Mouse (Mus musculus) testis, adult 2 months (tissue): Measurements from ENCODE around the gene Cfl1. TPM values are rescaled to one million over a fixed set of nuclear protein-coding genes. Genes with fewer than 3 reads are reported as not detected.

Experiments
- H3K27ac ChIP-seq: fragments of 200-500 bp; 2 replicates; pipeline ENCODE4 v1.5.1; 2012; ENCODE audit warnings: low read depth, low read length; ENCODE audit not compliant: control insufficient read depth, insufficient read depth
- H3K27me3 ChIP-seq: fragments of 200-500 bp; 2 replicates; pipeline ENCODE4 v1.6.1; 2012; ENCODE audit warnings: mild to moderate bottlenecking, low read length, moderate library complexity; ENCODE audit not compliant: control insufficient read depth, insufficient read depth
- H3K36me3 ChIP-seq: fragments of 200-500 bp; 2 replicates; pipeline ENCODE4 v1.6.1; 2012; ENCODE audit warnings: mild to moderate bottlenecking, low read length; ENCODE audit not compliant: control insufficient read depth, insufficient read depth
- H3K4me1 ChIP-seq: fragments of 200-500 bp; 2 replicates; pipeline ENCODE4 v1.6.1; 2012; ENCODE audit warnings: low read length; ENCODE audit not compliant: control insufficient read depth, insufficient read depth
- H3K4me3 ChIP-seq: fragments of 200-500 bp; 2 replicates; pipeline ENCODE4 v1.5.1; 2012; ENCODE audit warnings: low read depth, mild to moderate bottlenecking, low read length, moderate library complexity, mixed read lengths; ENCODE audit not compliant: control insufficient read depth
- CTCF ChIP-seq: fragments of 200-500 bp; IDR thresholded peaks from 2 replicates; pipeline ENCODE4 v1.5.1; 2012; ENCODE audit warnings: low read depth, mild to moderate bottlenecking, inconsistent platforms, low read length, moderate library complexity; ENCODE audit not compliant: control insufficient read depth, insufficient read depth, insufficient replicate concordance
- POLR2A ChIP-seq: fragments of 200-500 bp; IDR thresholded peaks from 2 replicates; pipeline ENCODE4 v1.6.1; 2012; ENCODE audit warnings: low read depth, mild to moderate bottlenecking, inconsistent platforms, low read length, moderate library complexity; ENCODE audit not compliant: control insufficient read depth
- polyA plus RNA-seq: library from polyadenylated mRNA; depleted of rRNA; stranded (reverse); fragments of >200 nt; gene quantifications from 2 replicates; pipeline ENCODE4 v1.2.3, GENCODE M21; 2012

Cfl1 gene
- polyA plus RNA-seq, 1 experiment, result 243 TPM

GRCm38 (mm10) chr19:5477004-5477667 is 13.1 kb upstream of the Cfl1 start:
- Histone ChIP-seq H3K4me3 (no peak overlapping the region), H3K36me3 (no peaks in the 10 kb centered on the region)

DNA sequence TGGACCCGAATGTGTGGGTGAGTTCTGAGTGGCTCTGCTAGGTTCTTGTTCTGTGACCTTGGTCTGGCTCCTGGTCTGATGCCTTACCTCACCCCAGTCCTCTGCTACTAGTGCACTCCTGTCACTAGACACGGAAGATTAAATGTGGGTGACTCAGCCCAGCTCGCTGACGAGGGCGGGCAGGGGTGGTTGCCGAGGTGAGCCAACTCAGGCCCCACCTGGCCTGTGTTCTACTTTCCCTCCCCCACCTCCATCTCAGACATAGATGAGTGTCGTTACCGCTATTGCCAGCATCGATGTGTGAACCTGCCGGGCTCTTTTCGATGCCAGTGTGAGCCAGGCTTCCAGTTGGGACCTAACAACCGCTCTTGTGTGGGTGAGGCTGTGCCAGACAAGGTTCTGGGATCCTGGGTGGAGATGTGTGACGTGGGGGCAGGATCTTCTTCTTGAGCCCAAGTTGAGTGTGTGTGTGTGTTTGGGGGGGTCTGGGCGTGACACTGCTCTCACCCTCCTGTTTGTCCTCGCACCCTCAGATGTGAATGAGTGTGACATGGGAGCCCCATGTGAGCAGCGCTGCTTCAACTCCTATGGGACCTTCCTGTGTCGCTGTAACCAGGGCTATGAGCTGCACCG is 12.5 kb upstream of the Cfl1 start:
- H3K27ac ChIP-seq, result no peak overlapping the region
- H3K4me1 ChIP-seq, result peaks cover 23% of the 10 kb centered on the region
- no peaks in the 10 kb centered on the region for H3K27me3 ChIP-seq
- H3K4me3 ChIP-seq, result no peak overlapping the region
- no peak for TF ChIP-seq POLR2A
- H3K36me3 ChIP-seq, result no peaks in the 10 kb centered on the region

More at GRCm38 (mm10) chr19:5477004-5477667, 13.1 kb upstream of the Cfl1 start:
- peaks cover 23% of the 10 kb centered on the region for H3K4me1 ChIP-seq
- H3K27ac ChIP-seq, result no peak overlapping the region
- TF ChIP-seq POLR2A (no peak), CTCF (no peak)
- H3K27me3 ChIP-seq, result no peaks in the 10 kb centered on the region

GRCm38 (mm10) chr19:5480016-5480415 is 10.2 kb upstream of the Cfl1 start:
- TF ChIP-seq POLR2A (0 out of 2 replicates have a peak, but pooled peaks have one; percentile 15), CTCF (no peak)

GRCm38 (mm10) chr19:5481398-5481797 is 8.9 kb upstream of the Cfl1 start:
- no peaks in the 10 kb centered on the region for H3K27me3 ChIP-seq
- no peaks in the 10 kb centered on the region for H3K4me1 ChIP-seq
- no peak overlapping the region for H3K4me3 ChIP-seq
- H3K27ac ChIP-seq, result no peak overlapping the region
- H3K36me3 ChIP-seq, result no peaks in the 10 kb centered on the region; the same call in 1 of the 2 replicates
- TF ChIP-seq POLR2A, result no peak
- TF ChIP-seq CTCF, result no peak

More at GRCm38 (mm10) chr19:5480016-5480415, 10.2 kb upstream of the Cfl1 start:
- Histone ChIP-seq H3K36me3 (no peaks in the 10 kb centered on the region), H3K4me3 (no peak overlapping the region), H3K27me3 (no peaks in the 10 kb centered on the region), H3K27ac (no peak overlapping the region), H3K4me1 (peaks cover 10% of the 10 kb centered on the region)

GRCm38 (mm10) chr19:5483386-5484359 is 6.6 kb upstream of the Cfl1 start:
- Histone ChIP-seq H3K4me3 (no peak overlapping the region), H3K27ac (no peak overlapping the region), H3K27me3 (no peaks in the 10 kb centered on the region), H3K36me3 (no peaks in the 10 kb centered on the region; the same call in 1 of the 2 replicates), H3K4me1 (peaks cover 4% of the 10 kb centered on the region; the same call in 1 of the 2 replicates)
- TF ChIP-seq POLR2A (no peak), CTCF (no peak)

- TF ChIP-seq CTCF (no peak), POLR2A (no peak)
- H3K36me3 ChIP-seq, result no peaks in the 10 kb centered on the region; the same call in 1 of the 2 replicates
- H3K4me1 ChIP-seq, result peaks cover 6% of the 10 kb centered on the region
- no peaks in the 10 kb centered on the region for H3K27me3 ChIP-seq
- H3K4me3 ChIP-seq, result no peak overlapping the region
- no peak overlapping the region for H3K27ac ChIP-seq
Measured at GRCm38 (mm10) chr19:5484496-5484895, 5.8 kb upstream of the Cfl1 start.

GRCm38 (mm10) chr19:5485371-5485770 is 4.9 kb upstream of the Cfl1 start:
- no peaks in the 10 kb centered on the region for H3K27me3 ChIP-seq
- no peak overlapping the region for H3K4me3 ChIP-seq
- peaks cover 7% of the 10 kb centered on the region for H3K4me1 ChIP-seq
- no peaks in the 10 kb centered on the region; the same call in 1 of the 2 replicates for H3K36me3 ChIP-seq
- TF ChIP-seq CTCF, result no peak
- TF ChIP-seq POLR2A, result no peak
- no peak overlapping the region for H3K27ac ChIP-seq
